Mouse (Mus musculus) bone marrow, adult 2 months (tissue): Measurements from ENCODE around the gene Pard3.

Experiments used
- CTCF ChIP-seq: fragments of 200-500 bp; IDR thresholded peaks from 2 replicates; pipeline ENCODE4 v1.5.1; 2011; ENCODE audit warnings: low read length, control low read depth; ENCODE audit not compliant: control insufficient read depth, insufficient read depth
- POLR2A ChIP-seq: fragments of 200-500 bp; IDR thresholded peaks from 2 replicates; pipeline ENCODE4 v1.6.1; 2011; ENCODE audit warnings: low read depth, mild to moderate bottlenecking, control low read depth, low read length, borderline replicate concordance; ENCODE audit not compliant: control insufficient read depth

- TF ChIP-seq CTCF (no peak), POLR2A (no peak)
These were observed 230.4 kb downstream of the Pard3 start for GRCm38 (mm10) chr8:127294061-127294460.
